Mouse (Mus musculus) midbrain, embryonic 14.5 days (tissue): Measurements from ENCODE around the gene Mvk. TPM values are rescaled to one million over a fixed set of nuclear protein-coding genes. Genes with fewer than 3 reads are reported as not detected.

Source experiments
- microRNA-seq: library from miRNA; unstranded; fragments of <30 nt; microRNA quantifications from one replicate; pipeline ENCODE4, GENCODE M21; 2016
- polyA plus RNA-seq: library from polyadenylated mRNA; unstranded; fragments of >200 nt; fragmentation: Nextera tagmentation; extraction: Ambion mirVana; gene quantifications from 2 replicates; pipeline ENCODE4 v1.2.1, GENCODE M21; 2014

Gene Mvk
- polyA plus RNA-seq, 1 experiment from 2014 or later = 58.7 TPM

Small RNAs within 50 kb of the gene (microRNA-seq; reads per million reads assigned to microRNA genes)
- 0.59 reads per million for gene Mir7027

Other genes with a start within 250 kb of the Mvk start
- gene Foxn4, start 170.5 kb upstream of the Mvk start, polyA plus RNA-seq = 0.36 and 1.5 TPM in 2 replicates
- 0.34 and 0.74 TPM in 2 replicates for gene Myo1h, start 155.1 kb upstream of the Mvk start, polyA plus RNA-seq
- 58.7 and 82.4 TPM in 2 replicates for gene Kctd10, start 63.8 kb upstream of the Mvk start, polyA plus RNA-seq
- 42.7 and 49.2 TPM in 2 replicates for gene Ube3b, start 63.7 kb upstream of the Mvk start, polyA plus RNA-seq
- gene Mmab, start 209 bp upstream of the Mvk start, polyA plus RNA-seq = 18.2 and 26.3 TPM in 2 replicates
- gene Fam222a, start 123.7 kb downstream of the Mvk start, polyA plus RNA-seq = 5.7 and 7.0 TPM in 2 replicates
- 0.46 and 0.86 TPM in 2 replicates for gene Trpv4, start 214.2 kb downstream of the Mvk start, polyA plus RNA-seq
- gene Gltp, start 246.7 kb downstream of the Mvk start, polyA plus RNA-seq = 27.6 and 30.4 TPM in 2 replicates